ENCODE assay signal across 10 mouse cellular contexts in genomic region chr5:107150555-107151312, GRCm38 (mm10).
DNase-seq lines count a peak whose midpoint lies in the region; ATAC-seq and TF ChIP-seq lines count a peak whose summit lies in the region.
"Had no signal": no experiment of that assay in that cellular context is flagged by ENCODE, and none has a peak within 500 bp of the region (broad histone marks: within the 10 kb centered on the region; RNA-seq: fewer than 3 reads in every experiment).

No protein-coding gene starts in this region.

- TF ChIP-seq POLR2A in heart, adult 2 months (IDR thresholded peaks at IDR 0.05; ENCODE audit: insufficient read depth, low read depth, low read length) = no peak

- peaks cover 25% of the 10 kb centered on the region for H3K4me1 ChIP-seq in heart, adult 2 months (ENCODE audit: control insufficient read depth, insufficient read depth, low read length)
- H3K4me1 ChIP-seq in heart, embryonic 11.5 days (ENCODE audit: control insufficient read depth, insufficient read depth, low read length) = peaks cover 12% of the 10 kb centered on the region
- H3K4me1 ChIP-seq in neural tube, embryonic 11.5 days (ENCODE audit: control insufficient read depth, insufficient read depth, low read length) = peaks cover 12% of the 10 kb centered on the region

- H3K4me2 ChIP-seq in heart, embryonic 11.5 days = no peak overlapping the region
- no peak overlapping the region for H3K4me2 ChIP-seq in neural tube, embryonic 11.5 days (ENCODE audit: low read depth)
- H3K4me2 ChIP-seq: liver, embryonic 15.5 days had no signal

- WGBS in heart, adult 2 months = 33% methylated on average over 9 of the region's 9 CpGs
- 61% methylated on average over 9 of the region's 9 CpGs for WGBS in heart, embryonic 11.5 days (ENCODE audit: insufficient replicate concordance)
- 54% methylated on average over 9 of the region's 9 CpGs for WGBS in neural tube, embryonic 11.5 days

- no peak overlapping the region for H3K9ac ChIP-seq in heart, adult 2 months (ENCODE audit: low read depth, low read length)
- no peak overlapping the region for H3K9ac ChIP-seq in heart, embryonic 11.5 days (ENCODE audit: low read depth, low read length)
- H3K9ac ChIP-seq in neural tube, embryonic 11.5 days (ENCODE audit: low read length) = no peak overlapping the region
- H3K9ac ChIP-seq: liver, embryonic 15.5 days had no signal

- ATAC-seq in heart, embryonic 11.5 days (replicated peaks; ENCODE audit: insufficient number of reproducible peaks, low FRiP score, low TSS enrichment) = no peak
- ATAC-seq in neural tube, embryonic 11.5 days (ENCODE audit: insufficient read depth, low FRiP score, low TSS enrichment) = no peak
- ATAC-seq in monocyte, adult 5-6 weeks (replicated peaks; ENCODE audit: insufficient number of reproducible peaks, low FRiP score, low TSS enrichment, poor library complexity, severe bottlenecking) = no peak

- peak; percentile 97 for TF ChIP-seq EP300 in heart, adult 2 months (IDR thresholded peaks at IDR 0.05; ENCODE audit: insufficient read depth, low read depth, low read length)

- no peaks in the 10 kb centered on the region for H3K9me3 ChIP-seq in heart, embryonic 11.5 days (replicated peaks; ENCODE audit: control insufficient read depth, low read length)
- H3K9me3 ChIP-seq in neural tube, embryonic 11.5 days (ENCODE audit: control insufficient read depth, low read length) = no peaks in the 10 kb centered on the region
- H3K9me3 ChIP-seq: liver, embryonic 15.5 days had no signal

- H3K27me3 ChIP-seq in heart, adult 2 months (ENCODE audit: control insufficient read depth, insufficient read depth, low read length) = no peaks in the 10 kb centered on the region
- H3K27me3 ChIP-seq in heart, embryonic 11.5 days (ENCODE audit: control insufficient read depth, insufficient read depth, low read length) = no peaks in the 10 kb centered on the region
- no peaks in the 10 kb centered on the region for H3K27me3 ChIP-seq in neural tube, embryonic 11.5 days (ENCODE audit: control insufficient read depth, insufficient read depth, low read length)
- H3K27me3 ChIP-seq: CH12.LX; liver, embryonic 15.5 days had no signal

- intact Hi-C loops in heart, adult 2 months (cut with DNase I) = loop anchor here (1.0 to 5.0 kb wide), 4 partner anchors 18 to 138 kb away; partner anchors contain the start of gene Tgfbr3
- intact Hi-C loops in heart, postnatal 36 days (cut with DNase I) = loop anchor here (2.0 kb wide), 1 partner anchor 138 kb away; the partner anchor contains the start of gene Tgfbr3

- H3K4me3 ChIP-seq in heart, adult 2 months = no peak overlapping the region
- no peak overlapping the region for H3K4me3 ChIP-seq in heart, embryonic 11.5 days (ENCODE audit: low read depth, low read length)
- H3K4me3 ChIP-seq in neural tube, embryonic 11.5 days (ENCODE audit: low read depth, low read length) = no peak overlapping the region
- H3K4me3 ChIP-seq: liver, embryonic 15.5 days had no signal

- DNase-seq in heart, adult 2 months = peak; percentile 68 to 74
- no peak for DNase-seq in neural tube, embryonic 11.5 days (ENCODE audit: low spot score)
- DNase-seq in neural tube, embryonic 10.5 days (ENCODE audit: extremely low spot score, low spot score) = no peak
- DNase-seq in heart, postnatal 36 days = peak; percentile 62 to 67
- no peak for DNase-seq in right cerebral cortex, postnatal 14 days
- DNase-seq in spleen, postnatal 36 days (ENCODE audit: low spot score in 2 of 2) = no peak

- TF ChIP-seq CTCF in heart, adult 2 months (IDR thresholded peaks at IDR 0.05) = no peak

- peak overlapping the region; percentile 78 for H3K27ac ChIP-seq in heart, adult 2 months
- H3K27ac ChIP-seq in heart, embryonic 11.5 days (ENCODE audit: low read depth, low read length) = no peak overlapping the region
- H3K27ac ChIP-seq in neural tube, embryonic 11.5 days (ENCODE audit: low read depth, low read length) = peak overlapping the region; percentile 50; the same call in 1 of the 2 replicates
- H3K27ac ChIP-seq: liver, embryonic 15.5 days had no signal

- H3K36me3 ChIP-seq in heart, adult 2 months (ENCODE audit: control insufficient read depth, insufficient read depth, low read length) = peaks cover 25% of the 10 kb centered on the region
- peaks cover 3% of the 10 kb centered on the region; the same call in 1 of the 2 replicates for H3K36me3 ChIP-seq in heart, embryonic 11.5 days (ENCODE audit: control insufficient read depth, insufficient read depth, low read length)
- no peaks in the 10 kb centered on the region for H3K36me3 ChIP-seq in neural tube, embryonic 11.5 days (ENCODE audit: control insufficient read depth, insufficient read depth, low read length)
- H3K36me3 ChIP-seq: liver, embryonic 15.5 days had no signal

- H3K79me2 ChIP-seq in heart, adult 2 months (replicated peaks; ENCODE audit: control insufficient read depth, insufficient read depth, low read length) = no peaks in the 10 kb centered on the region

Comparison
In these comparisons a context has a peak if more than half of its experiments do, and no peak if none do; other contexts are left out.
1. DNase-seq: peak in heart, adult 2 months (2 of 2) and heart, postnatal 36 days (2 of 2); none in neural tube, embryonic 11.5 days (single experiment), neural tube, embryonic 10.5 days (single experiment), right cerebral cortex, postnatal 14 days (single experiment) and spleen, postnatal 36 days (0 of 2).